Mouse (Mus musculus): ENCODE measurements around the gene Grifin. TPM values are rescaled to one million over a fixed set of nuclear protein-coding genes. Genes with fewer than 3 reads are reported as not detected.

The Grifin gene
- polyA plus RNA-seq, 1 experiment from 2014 or later = not detected

DNA sequence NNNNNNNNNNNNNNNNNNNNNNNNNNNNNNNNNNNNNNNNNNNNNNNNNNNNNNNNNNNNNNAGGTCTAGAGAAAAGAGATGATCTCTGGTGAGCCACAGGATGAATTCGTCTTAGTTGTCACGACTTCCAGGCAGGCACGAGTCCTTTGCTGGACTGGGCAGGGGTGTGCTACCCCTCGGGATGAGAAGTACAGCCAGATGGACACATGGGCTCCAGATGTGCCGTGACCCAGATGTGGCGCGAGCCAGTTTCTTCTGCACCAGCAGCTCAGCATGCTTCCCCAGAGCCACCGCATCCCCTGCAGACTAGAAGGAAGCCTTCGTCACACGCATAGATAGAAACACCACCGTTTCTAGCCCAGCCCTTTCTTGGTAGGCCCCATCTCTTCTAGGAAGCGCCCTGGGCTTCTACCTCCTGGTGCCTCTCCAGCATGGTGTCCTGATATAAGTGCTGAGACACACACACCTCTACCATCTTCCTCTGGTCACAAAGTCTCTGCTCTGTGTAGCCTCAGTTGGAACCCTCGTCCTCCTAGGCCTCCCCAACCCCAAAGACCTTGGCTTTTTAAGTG lies 26.7 kb downstream of the Grifin start:
- 70% methylated on average over 13 of the region's 13 CpGs for WGBS
- Histone ChIP-seq H3K9me3 (no peaks in the 10 kb centered on the region), H3K4me1 (peaks cover 4% of the 10 kb centered on the region; the same call in 1 of the 2 replicates), H3K27me3 (replicated peaks) (no peaks in the 10 kb centered on the region), H3K9ac (no peak overlapping the region), H3K27ac (no peak overlapping the region), H3K4me2 (replicated peaks) (no peak overlapping the region), H3K36me3 (no peaks in the 10 kb centered on the region), H3K4me3 (no peak overlapping the region)
- ATAC-seq (ENCODE audit: low FRiP score, low read depth) = no peak

DNA sequence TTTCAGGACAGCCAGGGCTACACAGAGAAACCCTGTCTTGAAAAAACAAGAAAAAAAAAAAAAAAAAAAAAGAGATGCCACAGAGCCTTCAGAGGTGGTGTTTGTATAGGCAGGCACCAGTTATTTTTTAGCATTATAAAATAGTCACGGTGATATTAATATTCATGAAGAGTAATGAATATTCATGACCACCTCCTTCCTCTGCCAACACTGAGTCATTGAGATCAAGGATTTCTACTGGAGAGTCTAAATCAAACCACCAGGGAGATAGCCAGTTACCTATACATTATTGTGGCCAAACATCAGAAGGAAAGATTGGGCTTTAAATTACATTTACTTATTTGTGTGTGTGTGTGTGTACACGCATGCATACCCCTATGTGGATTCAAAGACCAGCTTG lies 38.1 kb downstream of the Grifin start:
- Histone ChIP-seq H3K4me3 (no peak overlapping the region), H3K36me3 (peaks cover 35% of the 10 kb centered on the region), H3K4me1 (no peaks in the 10 kb centered on the region), H3K9ac (no peak overlapping the region), H3K9me3 (no peaks in the 10 kb centered on the region), H3K27me3 (replicated peaks) (no peaks in the 10 kb centered on the region), H3K27ac (no peak overlapping the region), H3K4me2 (replicated peaks) (no peak overlapping the region)
- WGBS = 77% methylated on average over 2 of the region's 2 CpGs
- ATAC-seq (ENCODE audit: low FRiP score, low read depth) = no peak

DNA sequence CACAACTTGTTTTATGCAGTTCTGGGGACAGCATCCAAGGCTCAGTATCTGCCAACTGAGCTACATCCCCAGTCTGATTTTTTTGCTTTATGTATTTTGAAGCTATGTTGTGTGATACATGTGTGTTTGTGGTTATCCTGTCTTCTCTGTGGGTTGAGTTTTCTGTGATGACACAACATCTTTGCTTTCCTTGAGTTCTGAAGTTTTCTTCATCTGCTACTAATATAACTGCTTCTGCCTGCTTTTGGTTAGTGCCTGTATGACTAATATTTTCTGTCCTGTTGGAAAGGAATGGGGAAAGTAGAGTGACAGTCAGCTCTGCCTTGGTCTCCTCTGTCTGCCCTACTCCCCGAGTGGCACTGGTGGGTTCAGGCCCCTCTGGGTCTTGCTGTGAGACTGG lies 43.7 kb downstream of the Grifin start:
- H3K27me3 ChIP-seq (replicated peaks) = no peaks in the 10 kb centered on the region
- H3K4me2 ChIP-seq (replicated peaks) = no peak overlapping the region
- H3K4me3 ChIP-seq = no peak overlapping the region
- H3K4me1 ChIP-seq = no peaks in the 10 kb centered on the region
- no peak overlapping the region for H3K27ac ChIP-seq
- ATAC-seq (ENCODE audit: low FRiP score, low read depth) = no peak
- no peaks in the 10 kb centered on the region for H3K9me3 ChIP-seq
- WGBS = 76% methylated on average over 1 of the region's 1 CpGs
- no peak overlapping the region for H3K9ac ChIP-seq
- H3K36me3 ChIP-seq = peaks cover 21% of the 10 kb centered on the region

DNA sequence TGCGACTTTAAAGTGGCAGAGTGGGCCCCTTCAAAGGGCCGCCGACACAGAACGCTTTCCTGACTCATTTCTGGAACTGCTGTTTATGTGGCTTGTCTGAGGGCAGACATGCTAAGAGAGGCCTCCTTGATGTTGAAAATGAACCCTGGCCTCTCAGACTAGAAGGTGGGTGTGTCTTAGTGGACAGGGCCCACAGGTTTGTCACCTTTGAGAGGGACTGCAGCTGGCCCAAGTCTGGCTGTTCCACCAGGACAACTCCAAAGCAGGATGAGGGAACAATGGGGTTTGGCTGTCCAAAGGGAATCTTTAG lies 47.0 kb downstream of the Grifin start:
- WGBS = 87% methylated on average over 4 of the region's 4 CpGs
- ATAC-seq (ENCODE audit: low FRiP score, low read depth) = no peak
- H3K4me1 ChIP-seq = peaks cover 8% of the 10 kb centered on the region; the same call in 1 of the 2 replicates
- H3K4me3 ChIP-seq = no peak overlapping the region
- H3K27me3 ChIP-seq (replicated peaks) = no peaks in the 10 kb centered on the region
- no peaks in the 10 kb centered on the region for H3K9me3 ChIP-seq
- no peak overlapping the region for H3K4me2 ChIP-seq (replicated peaks)
- H3K36me3 ChIP-seq = no peaks in the 10 kb centered on the region
- H3K9ac ChIP-seq = no peak overlapping the region
- H3K27ac ChIP-seq = no peak overlapping the region

DNA sequence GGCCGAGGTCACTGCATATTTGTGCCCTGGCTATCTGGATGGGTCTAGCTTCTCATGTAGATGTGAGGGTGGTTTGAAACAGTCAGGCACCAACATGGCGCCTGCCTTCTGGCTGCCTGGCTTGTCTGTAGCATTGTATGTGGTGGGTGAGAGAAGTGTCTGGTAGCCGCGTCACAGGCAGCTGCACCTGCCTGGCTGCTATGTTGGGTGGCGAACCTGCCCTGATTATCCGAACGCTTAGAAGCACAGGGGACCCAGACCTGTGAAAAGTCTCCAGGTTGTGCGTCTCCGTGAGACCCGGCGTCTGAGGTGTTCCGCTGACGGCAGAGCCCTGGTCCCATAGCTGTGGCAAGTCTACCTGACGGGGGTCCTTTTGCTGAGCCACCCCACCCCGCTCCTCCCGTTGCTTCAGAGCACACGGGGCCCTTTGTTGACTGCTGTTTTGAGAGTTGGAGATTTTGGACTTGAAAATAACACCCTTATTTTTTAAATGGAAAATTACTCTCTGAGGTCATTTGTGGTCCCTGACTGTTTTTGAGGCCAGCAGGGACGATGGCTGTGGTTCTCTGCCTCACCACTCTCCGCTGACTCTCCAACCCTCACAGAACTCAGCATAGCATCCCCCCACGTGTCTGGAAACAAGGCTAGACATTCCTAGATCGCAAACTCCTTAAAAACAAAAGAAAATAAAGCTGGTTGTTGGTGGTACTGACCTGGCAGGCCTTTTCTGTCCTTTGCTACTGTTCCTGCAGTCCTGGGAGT lies 47.5 kb downstream of the Grifin start:
- Histone ChIP-seq H3K27ac (no peak overlapping the region), H3K36me3 (no peaks in the 10 kb centered on the region), H3K9ac (no peak overlapping the region), H3K4me3 (no peak overlapping the region), H3K4me2 (replicated peaks) (no peak overlapping the region), H3K4me1 (peaks cover 8% of the 10 kb centered on the region; the same call in 1 of the 2 replicates), H3K9me3 (no peaks in the 10 kb centered on the region), H3K27me3 (replicated peaks) (no peaks in the 10 kb centered on the region)
- 91% methylated on average over 21 of the region's 21 CpGs for WGBS
- no peak for ATAC-seq (ENCODE audit: low FRiP score, low read depth)

DNA sequence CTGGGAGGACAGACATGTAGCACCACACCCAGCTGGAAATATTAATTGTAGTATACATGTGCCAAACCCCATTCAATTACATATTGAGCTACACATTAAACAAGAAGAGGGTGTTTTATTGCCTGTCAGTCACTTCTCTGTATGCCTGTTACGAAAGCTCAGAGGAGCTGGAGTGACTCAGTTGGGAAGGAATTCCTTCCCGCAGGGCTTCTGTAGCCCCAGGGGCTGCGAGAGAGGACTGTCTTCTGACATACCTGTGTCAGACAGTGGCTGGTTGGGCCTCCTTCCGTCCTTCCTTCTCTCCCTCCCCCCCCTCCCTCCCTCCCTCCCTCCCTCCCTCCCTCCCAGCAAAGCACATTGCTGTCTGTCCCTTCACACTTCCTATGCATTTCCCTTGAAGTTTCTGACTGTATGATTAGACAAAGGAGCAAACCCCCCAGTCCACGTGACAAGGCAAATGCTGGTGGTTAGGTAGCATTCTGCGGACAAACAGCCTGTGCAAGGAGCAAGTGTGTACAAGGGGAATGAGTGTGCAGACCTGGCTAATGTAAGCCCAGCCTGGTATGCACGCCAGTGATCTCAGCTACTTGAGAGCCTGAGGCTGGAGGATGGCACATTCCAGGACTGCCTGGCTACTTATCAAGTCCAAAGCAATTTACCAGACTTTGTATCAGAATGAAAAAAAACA lies 49.9 kb downstream of the Grifin start:
- no peak for ATAC-seq (ENCODE audit: low FRiP score, low read depth)
- Histone ChIP-seq H3K9me3 (no peaks in the 10 kb centered on the region), H3K4me2 (replicated peaks) (no peak overlapping the region), H3K36me3 (no peaks in the 10 kb centered on the region), H3K27ac (no peak overlapping the region), H3K27me3 (replicated peaks) (no peaks in the 10 kb centered on the region), H3K4me1 (peaks cover 22% of the 10 kb centered on the region), H3K4me3 (no peak overlapping the region), H3K9ac (no peak overlapping the region)
- WGBS = 57% methylated on average over 7 of the region's 7 CpGs

DNA sequence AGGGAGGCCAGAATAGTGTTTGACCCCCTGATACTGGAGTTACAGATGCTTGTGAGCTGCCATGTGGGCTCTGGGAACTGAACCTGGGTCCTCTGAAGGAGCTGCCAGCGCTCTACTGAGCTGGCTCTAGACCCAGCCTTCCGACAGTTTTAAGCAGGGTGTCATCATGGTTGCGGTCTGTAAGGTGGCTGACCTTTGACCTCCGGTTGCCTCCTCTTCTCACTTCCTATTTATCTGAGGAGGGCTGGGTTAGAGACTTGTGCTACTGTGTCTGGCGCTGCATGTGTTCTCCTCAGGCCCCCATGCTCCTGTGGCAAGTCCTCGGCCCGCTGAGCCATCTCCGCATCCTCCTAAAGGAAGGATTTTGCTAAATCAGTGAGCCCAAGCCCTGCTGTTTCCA lies 51.0 kb downstream of the Grifin start:
- Histone ChIP-seq H3K9me3 (no peaks in the 10 kb centered on the region), H3K9ac (no peak overlapping the region), H3K27me3 (replicated peaks) (no peaks in the 10 kb centered on the region), H3K4me3 (no peak overlapping the region), H3K4me2 (replicated peaks) (no peak overlapping the region), H3K36me3 (no peaks in the 10 kb centered on the region), H3K27ac (no peak overlapping the region), H3K4me1 (peaks cover 31% of the 10 kb centered on the region)
- ATAC-seq (ENCODE audit: low FRiP score, low read depth) = no peak
- WGBS = 78% methylated on average over 8 of the region's 8 CpGs

Other genes starting within 250 kb of the Grifin start
- 44.1 TPM in 2 replicates for gene Mad1l1, start 243.5 kb downstream of the Grifin start, polyA plus RNA-seq (2016; fragmentation: Nextera tagmentation; extraction: Ambion mirVana)
- 41.6 and 43.3 TPM in 2 replicates for gene Nudt1, start 243.4 kb downstream of the Grifin start, polyA plus RNA-seq (2016; fragmentation: Nextera tagmentation; extraction: Ambion mirVana)
- gene Mrm2, start 233.2 kb downstream of the Grifin start, polyA plus RNA-seq (2016; fragmentation: Nextera tagmentation; extraction: Ambion mirVana) = 18.1 and 18.6 TPM in 2 replicates
- 18.2 and 19.1 TPM in 2 replicates for gene Snx8, start 175.8 kb downstream of the Grifin start, polyA plus RNA-seq (2016; fragmentation: Nextera tagmentation; extraction: Ambion mirVana)
- gene Eif3b, start 145.7 kb downstream of the Grifin start, polyA plus RNA-seq (2016; fragmentation: Nextera tagmentation; extraction: Ambion mirVana) = 167 and 170 TPM in 2 replicates
- gene Gm4869, start 119.4 kb downstream of the Grifin start, polyA plus RNA-seq (2016; fragmentation: Nextera tagmentation; extraction: Ambion mirVana) = 0.06 TPM in 1 of 2 replicates, not detected in the other
- gene Chst12, start 59.5 kb downstream of the Grifin start, polyA plus RNA-seq (2016; fragmentation: Nextera tagmentation; extraction: Ambion mirVana) = 17.5 and 19.2 TPM in 2 replicates
- 30.5 and 34.5 TPM in 2 replicates for gene Lfng, start 42.2 kb upstream of the Grifin start, polyA plus RNA-seq (2016; fragmentation: Nextera tagmentation; extraction: Ambion mirVana)
- 79.6 and 83.3 TPM in 2 replicates for gene Ttyh3, start 84.0 kb upstream of the Grifin start, polyA plus RNA-seq (2016; fragmentation: Nextera tagmentation; extraction: Ambion mirVana)
- gene Iqce, start 137.3 kb upstream of the Grifin start, polyA plus RNA-seq (2016; fragmentation: Nextera tagmentation; extraction: Ambion mirVana) = 20.6 and 29.5 TPM in 2 replicates
- 25.2 TPM in 2 replicates for gene Brat1, start 139.9 kb upstream of the Grifin start, polyA plus RNA-seq (2016; fragmentation: Nextera tagmentation; extraction: Ambion mirVana)
- 0.91 and 1.5 TPM in 2 replicates for gene Amz1, start 159.1 kb upstream of the Grifin start, polyA plus RNA-seq (2016; fragmentation: Nextera tagmentation; extraction: Ambion mirVana)